Mouse (Mus musculus): ENCODE measurements around the gene Snrpd3. TPM values are rescaled to one million over a fixed set of nuclear protein-coding genes. Genes with fewer than 3 reads are reported as not detected.
A peak's percentile ranks its signal among the peaks of the same experiment; 100 is the strongest.

Gene Snrpd3
- polyA plus RNA-seq, 1 experiment, result 506 TPM

GRCm38 (mm10) chr10:75571937-75572336, 54.6 kb downstream of the Snrpd3 start:
- Histone ChIP-seq H3K27ac (ENCODE audit: insufficient read depth, low read length) (no peak overlapping the region), H3K36me3 (ENCODE audit: control insufficient read depth, insufficient read depth, low read length, poor library complexity, severe bottlenecking) (no peaks in the 10 kb centered on the region), H3K4me3 (ENCODE audit: low read depth, low read length) (no peak overlapping the region), H3K9ac (ENCODE audit: low read depth, poor library complexity, severe bottlenecking) (no peak overlapping the region), H3K4me1 (ENCODE audit: control insufficient read depth, insufficient read depth, low read length) (peaks cover 7% of the 10 kb centered on the region), H3K9me3 (replicated peaks; ENCODE audit: control insufficient read depth, insufficient read depth, low read length, poor library complexity, severe bottlenecking) (no peaks in the 10 kb centered on the region), H3K27me3 (ENCODE audit: control insufficient read depth, insufficient read depth, low read length, poor library complexity, severe bottlenecking) (no peaks in the 10 kb centered on the region)
- TF ChIP-seq POLR2A (IDR thresholded peaks at IDR 0.05; ENCODE audit: insufficient read depth, low read length) (no peak), EP300 (IDR thresholded peaks at IDR 0.05; ENCODE audit: insufficient read depth, low read depth, low read length) (no peak), CTCF (IDR thresholded peaks at IDR 0.05; ENCODE audit: low read depth, low read length) (no peak)

DNA sequence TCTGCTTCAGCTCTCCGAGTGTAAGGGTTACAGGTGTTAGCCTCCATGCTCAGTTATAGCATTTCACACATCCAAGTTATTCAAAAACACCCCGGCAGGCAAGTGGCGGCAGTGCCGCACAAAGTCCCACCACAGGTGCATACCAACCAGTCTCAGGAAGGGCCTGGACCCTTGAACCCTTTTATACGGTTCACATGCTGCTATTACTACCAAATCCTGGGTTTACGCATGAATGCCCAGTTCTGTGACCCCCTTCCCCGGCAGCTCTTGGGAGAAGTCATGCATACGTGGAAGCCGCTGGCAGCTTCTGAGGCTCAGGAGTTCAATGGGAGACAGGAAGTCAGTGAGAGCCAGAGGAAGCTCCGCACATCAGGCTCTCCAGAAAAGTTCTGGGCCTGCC, 55.8 kb downstream of the Snrpd3 start:
- Histone ChIP-seq H3K36me3 (ENCODE audit: control insufficient read depth, insufficient read depth, low read length, poor library complexity, severe bottlenecking) (no peaks in the 10 kb centered on the region), H3K9ac (ENCODE audit: low read depth, poor library complexity, severe bottlenecking) (no peak overlapping the region), H3K27ac (ENCODE audit: insufficient read depth, low read length) (no peak overlapping the region), H3K27me3 (ENCODE audit: control insufficient read depth, insufficient read depth, low read length, poor library complexity, severe bottlenecking) (no peaks in the 10 kb centered on the region), H3K9me3 (replicated peaks; ENCODE audit: control insufficient read depth, insufficient read depth, low read length, poor library complexity, severe bottlenecking) (no peaks in the 10 kb centered on the region), H3K4me1 (ENCODE audit: control insufficient read depth, insufficient read depth, low read length) (peaks cover 7% of the 10 kb centered on the region), H3K4me3 (ENCODE audit: low read depth, low read length) (no peak overlapping the region)
- TF ChIP-seq EP300 (IDR thresholded peaks at IDR 0.05; ENCODE audit: insufficient read depth, low read depth, low read length) (no peak), POLR2A (IDR thresholded peaks at IDR 0.05; ENCODE audit: insufficient read depth, low read length) (no peak), CTCF (IDR thresholded peaks at IDR 0.05; ENCODE audit: low read depth, low read length) (no peak)

DNA sequence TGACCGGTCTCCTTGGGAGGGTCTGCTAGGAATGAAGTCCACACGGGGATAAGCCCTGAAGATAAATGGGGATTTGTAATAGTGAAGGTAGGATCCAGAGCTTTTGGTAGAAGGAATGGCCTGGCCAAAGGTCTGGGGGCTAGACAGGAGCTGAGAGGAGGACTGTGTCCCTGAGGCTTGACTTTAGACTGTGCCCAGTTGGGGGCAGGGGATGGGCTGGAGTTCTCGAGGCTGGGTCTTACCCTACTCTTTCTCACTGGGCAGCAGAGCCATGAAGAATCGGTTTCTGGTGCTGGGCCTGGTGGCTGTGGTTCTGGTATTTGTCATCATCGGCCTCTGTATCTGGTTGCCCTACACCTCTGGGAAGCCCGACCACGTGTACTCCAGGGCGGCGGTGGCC, 56.6 kb downstream of the Snrpd3 start:
- no peak for TF ChIP-seq EP300 (IDR thresholded peaks at IDR 0.05; ENCODE audit: insufficient read depth, low read depth, low read length)
- TF ChIP-seq CTCF (IDR thresholded peaks at IDR 0.05; ENCODE audit: low read depth, low read length), result no peak
- TF ChIP-seq POLR2A (IDR thresholded peaks at IDR 0.05; ENCODE audit: insufficient read depth, low read length), result no peak
- Histone ChIP-seq H3K4me1 (ENCODE audit: control insufficient read depth, insufficient read depth, low read length) (peaks cover 7% of the 10 kb centered on the region), H3K27me3 (ENCODE audit: control insufficient read depth, insufficient read depth, low read length, poor library complexity, severe bottlenecking) (no peaks in the 10 kb centered on the region)

DNA sequence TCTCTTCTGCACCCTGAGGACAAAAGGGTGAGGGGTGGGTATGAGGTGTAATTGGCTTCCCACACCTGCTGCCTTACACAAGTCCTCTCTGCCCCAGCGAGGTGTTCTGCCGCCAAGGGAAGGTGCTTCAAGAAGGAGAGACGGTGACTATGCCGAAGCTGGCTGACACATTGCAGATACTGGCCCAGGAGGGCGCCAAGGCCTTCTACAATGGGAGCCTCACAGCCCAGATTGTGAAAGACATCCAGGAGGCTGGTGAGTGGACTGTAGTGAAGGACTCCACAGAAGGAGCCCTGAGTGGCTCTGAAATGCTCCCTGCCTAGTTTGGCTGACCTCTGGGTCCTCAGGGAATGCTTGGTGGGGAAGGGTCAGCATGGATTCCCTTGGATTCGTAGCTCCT, 61.8 kb downstream of the Snrpd3 start:
- H3K9me3 ChIP-seq (replicated peaks; ENCODE audit: control insufficient read depth, insufficient read depth, low read length, poor library complexity, severe bottlenecking), result no peaks in the 10 kb centered on the region
- H3K4me3 ChIP-seq (ENCODE audit: low read depth, low read length), result no peak overlapping the region
- H3K9ac ChIP-seq (ENCODE audit: low read depth, poor library complexity, severe bottlenecking), result no peak overlapping the region
- no peak for TF ChIP-seq EP300 (IDR thresholded peaks at IDR 0.05; ENCODE audit: insufficient read depth, low read depth, low read length)
- no peak for TF ChIP-seq CTCF (IDR thresholded peaks at IDR 0.05; ENCODE audit: low read depth, low read length)
- TF ChIP-seq POLR2A (IDR thresholded peaks at IDR 0.05; ENCODE audit: insufficient read depth, low read length), result no peak
- no peaks in the 10 kb centered on the region for H3K27me3 ChIP-seq (ENCODE audit: control insufficient read depth, insufficient read depth, low read length, poor library complexity, severe bottlenecking)
- H3K4me1 ChIP-seq (ENCODE audit: control insufficient read depth, insufficient read depth, low read length), result no peaks in the 10 kb centered on the region
- no peaks in the 10 kb centered on the region for H3K36me3 ChIP-seq (ENCODE audit: control insufficient read depth, insufficient read depth, low read length, poor library complexity, severe bottlenecking)
- H3K27ac ChIP-seq (ENCODE audit: insufficient read depth, low read length), result no peak overlapping the region

More for the DNA sequence above, 56.6 kb downstream of the Snrpd3 start:
- H3K27ac ChIP-seq (ENCODE audit: insufficient read depth, low read length), result no peak overlapping the region
- H3K9ac ChIP-seq (ENCODE audit: low read depth, poor library complexity, severe bottlenecking), result no peak overlapping the region
- no peaks in the 10 kb centered on the region for H3K36me3 ChIP-seq (ENCODE audit: control insufficient read depth, insufficient read depth, low read length, poor library complexity, severe bottlenecking)
- H3K4me3 ChIP-seq (ENCODE audit: low read depth, low read length), result no peak overlapping the region
- no peaks in the 10 kb centered on the region for H3K9me3 ChIP-seq (replicated peaks; ENCODE audit: control insufficient read depth, insufficient read depth, low read length, poor library complexity, severe bottlenecking)

DNA sequence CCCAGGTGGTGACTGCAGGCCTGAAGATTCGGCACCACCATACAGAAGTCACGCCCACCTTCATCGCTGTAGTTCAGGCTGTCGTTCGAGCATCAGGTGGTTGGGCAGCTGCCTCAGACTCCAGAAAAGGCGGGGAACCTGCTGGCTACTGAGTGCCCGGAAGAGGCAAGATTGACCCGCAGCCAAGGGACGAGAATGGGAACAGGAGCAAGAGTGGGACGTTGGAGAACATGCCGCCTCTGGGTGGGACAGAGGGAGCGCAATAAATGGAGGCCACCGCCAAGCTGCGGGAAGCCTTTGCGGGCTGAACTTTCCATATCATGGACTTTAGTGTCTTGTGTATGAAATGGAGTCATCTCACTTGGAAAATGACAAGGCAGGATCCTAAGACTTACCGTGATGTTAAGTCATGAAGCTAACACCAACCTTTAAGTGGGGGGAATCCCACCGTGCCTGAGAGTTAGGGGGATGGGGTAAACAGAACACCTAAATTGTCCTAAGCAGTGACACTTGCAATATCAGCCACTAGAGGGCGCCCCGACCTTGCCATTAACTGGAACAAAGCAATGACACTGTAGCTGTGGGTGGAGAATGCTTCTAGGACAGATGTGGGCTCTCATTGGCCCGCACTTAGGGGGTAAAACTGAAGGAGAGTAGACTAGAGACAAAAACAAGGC, 68.7 kb downstream of the Snrpd3 start:
- no peaks in the 10 kb centered on the region for H3K27me3 ChIP-seq (ENCODE audit: control insufficient read depth, insufficient read depth, low read length, poor library complexity, severe bottlenecking)
- TF ChIP-seq POLR2A (IDR thresholded peaks at IDR 0.05; ENCODE audit: insufficient read depth, low read length), result no peak
- TF ChIP-seq CTCF (IDR thresholded peaks at IDR 0.05; ENCODE audit: low read depth, low read length), result peak; percentile 85
- TF ChIP-seq EP300 (IDR thresholded peaks at IDR 0.05; ENCODE audit: insufficient read depth, low read depth, low read length), result no peak
- no peaks in the 10 kb centered on the region for H3K36me3 ChIP-seq (ENCODE audit: control insufficient read depth, insufficient read depth, low read length, poor library complexity, severe bottlenecking)
- H3K27ac ChIP-seq (ENCODE audit: insufficient read depth, low read length), result no peak overlapping the region
- H3K9me3 ChIP-seq (replicated peaks; ENCODE audit: control insufficient read depth, insufficient read depth, low read length, poor library complexity, severe bottlenecking), result no peaks in the 10 kb centered on the region
- H3K4me3 ChIP-seq (ENCODE audit: low read depth, low read length), result peak overlapping the region; percentile 7; the same call in 1 of the 2 replicates
- no peak overlapping the region for H3K9ac ChIP-seq (ENCODE audit: low read depth, poor library complexity, severe bottlenecking)
- no peaks in the 10 kb centered on the region for H3K4me1 ChIP-seq (ENCODE audit: control insufficient read depth, insufficient read depth, low read length)

GRCm38 (mm10) chr10:75586553-75586879, 69.2 kb downstream of the Snrpd3 start:
- no peak for TF ChIP-seq CTCF (IDR thresholded peaks at IDR 0.05; ENCODE audit: low read depth, low read length)
- TF ChIP-seq POLR2A (IDR thresholded peaks at IDR 0.05; ENCODE audit: insufficient read depth, low read length), result no peak
- no peak for TF ChIP-seq EP300 (IDR thresholded peaks at IDR 0.05; ENCODE audit: insufficient read depth, low read depth, low read length)
- H3K9me3 ChIP-seq (replicated peaks; ENCODE audit: control insufficient read depth, insufficient read depth, low read length, poor library complexity, severe bottlenecking), result no peaks in the 10 kb centered on the region
- H3K27ac ChIP-seq (ENCODE audit: insufficient read depth, low read length), result no peak overlapping the region
- H3K9ac ChIP-seq (ENCODE audit: low read depth, poor library complexity, severe bottlenecking), result no peak overlapping the region
- no peaks in the 10 kb centered on the region for H3K27me3 ChIP-seq (ENCODE audit: control insufficient read depth, insufficient read depth, low read length, poor library complexity, severe bottlenecking)
- H3K4me1 ChIP-seq (ENCODE audit: control insufficient read depth, insufficient read depth, low read length), result no peaks in the 10 kb centered on the region
- H3K36me3 ChIP-seq (ENCODE audit: control insufficient read depth, insufficient read depth, low read length, poor library complexity, severe bottlenecking), result no peaks in the 10 kb centered on the region
- no peak overlapping the region for H3K4me3 ChIP-seq (ENCODE audit: low read depth, low read length)

Other genes starting within 250 kb of the Snrpd3 start
- 0.22 and 0.43 TPM in 2 replicates for gene Adora2a, start 200.7 kb upstream of the Snrpd3 start, polyA plus RNA-seq (2011; ENCODE audit: insufficient read depth, insufficient read length, low read depth, missing spikeins)
- not detected in 2 replicates for gene Upb1, start 116.4 kb upstream of the Snrpd3 start, polyA plus RNA-seq (2011; ENCODE audit: insufficient read depth, insufficient read length, low read depth, missing spikeins)
- 8.1 and 9.9 TPM in 2 replicates for gene Gucd1, start 421 bp downstream of the Snrpd3 start, polyA plus RNA-seq (2011; ENCODE audit: insufficient read depth, insufficient read length, low read depth, missing spikeins)
- gene Lrrc75b, start 42.8 kb downstream of the Snrpd3 start, polyA plus RNA-seq (2011; ENCODE audit: insufficient read depth, insufficient read length, low read depth, missing spikeins), result not detected in 2 replicates
- 2.8 and 4.4 TPM in 2 replicates for gene Ggt1, start 44.1 kb downstream of the Snrpd3 start, polyA plus RNA-seq (2011; ENCODE audit: insufficient read depth, insufficient read length, low read depth, missing spikeins)
- gene Ggt5, start 71.8 kb downstream of the Snrpd3 start, polyA plus RNA-seq (2011; ENCODE audit: insufficient read depth, insufficient read length, low read depth, missing spikeins), result 0.81 and 0.90 TPM in 2 replicates
- 11.1 and 11.7 TPM in 2 replicates for gene Susd2, start 126.5 kb downstream of the Snrpd3 start, polyA plus RNA-seq (2011; ENCODE audit: insufficient read depth, insufficient read length, low read depth, missing spikeins)
- 35.6 and 41.5 TPM in 2 replicates for gene Cabin1, start 246.8 kb downstream of the Snrpd3 start, polyA plus RNA-seq (2011; ENCODE audit: insufficient read depth, insufficient read length, low read depth, missing spikeins)